Mouse (Mus musculus) embryonic facial prominence, embryonic 15.5 days (tissue): ENCODE measurements at regions not wholly inside any gene's neighbourhood (a gene's known extent, or its start where the extent isn't known, plus 50 kb on each side); places are given as distances from the start of the nearest gene placed in this dataset.
A peak's percentile ranks its signal among the peaks of the same experiment; 100 is the strongest.

ENCODE experiments used
- ATAC-seq: fragments of 200-750 bp; cut with Nextera tagmentation; 2 replicates; pipeline ENCODE4 v1.8.0; 2017; ENCODE audit warnings: low read depth, moderate TSS enrichment; ENCODE audit not compliant: insufficient number of reproducible peaks, low FRiP score, low TSS enrichment
- H3K27ac ChIP-seq: fragments of 300-500 bp; sonication (generic); replicated peaks from 2 replicates; pipeline ENCODE4 v1.5.1; 2015; ENCODE audit warnings: mild to moderate bottlenecking, inconsistent platforms
- H3K27me3 ChIP-seq: fragments of 300-500 bp; sonication (generic); 2 replicates; pipeline ENCODE4 v1.6.1; 2015; ENCODE audit warnings: inconsistent platforms
- H3K36me3 ChIP-seq: fragments of 300-500 bp; sonication (generic); 2 replicates; pipeline ENCODE4 v1.6.1; 2015; ENCODE audit warnings: mild to moderate bottlenecking, inconsistent platforms
- H3K4me1 ChIP-seq: fragments of 300-500 bp; sonication (generic); 2 replicates; pipeline ENCODE4 v1.6.1; 2015; ENCODE audit warnings: inconsistent platforms
- H3K4me2 ChIP-seq: fragments of 300-500 bp; sonication (generic); replicated peaks from 2 replicates; pipeline ENCODE4 v1.6.1; 2015; ENCODE audit warnings: mild to moderate bottlenecking, inconsistent platforms
- H3K4me3 ChIP-seq: fragments of 300-500 bp; sonication (generic); replicated peaks from 2 replicates; pipeline ENCODE4 v1.5.1; 2015; ENCODE audit warnings: mild to moderate bottlenecking, inconsistent platforms
- H3K9ac ChIP-seq: fragments of 300-500 bp; sonication (generic); 2 replicates; pipeline ENCODE4 v1.6.1; 2015; ENCODE audit warnings: inconsistent platforms
- H3K9me3 ChIP-seq: fragments of 300-500 bp; sonication (generic); replicated peaks from 2 replicates; pipeline ENCODE4 v1.6.1; 2016; ENCODE audit warnings: inconsistent platforms
- WGBS: fragments of 180-500 bp; shearing (Covaris S2); methylation state at CpG from one replicate; pipeline ENCODE4 v1.1.7; 2015; 5-methylcytosine and 5-hydroxymethylcytosine counted together

DNA sequence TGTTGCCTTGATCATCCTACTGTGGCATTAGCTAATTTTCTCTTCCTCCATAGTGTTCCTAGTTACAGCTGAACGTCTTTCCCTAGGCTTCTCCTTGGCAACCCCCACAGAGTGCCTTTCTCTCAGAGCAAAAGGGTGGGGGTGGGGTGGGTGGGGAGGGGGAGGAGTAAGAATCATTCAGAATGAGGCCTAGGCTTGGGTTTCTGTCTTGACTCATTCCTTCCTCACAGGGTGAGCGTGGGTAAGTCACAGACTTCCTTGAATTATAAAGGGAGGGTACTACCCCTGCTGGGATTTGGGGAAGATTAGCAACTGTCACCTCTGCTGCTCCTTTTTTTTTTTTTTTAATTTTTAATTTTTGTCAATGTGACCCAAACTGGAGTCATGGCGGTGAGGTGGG, 114.5 kb downstream of the Dhx35 start:
- ATAC-seq = no peak
- Histone ChIP-seq H3K9ac (no peak overlapping the region), H3K27me3 (peaks cover 14% of the 10 kb centered on the region), H3K4me2 (no peak overlapping the region), H3K36me3 (no peaks in the 10 kb centered on the region), H3K4me1 (no peaks in the 10 kb centered on the region), H3K4me3 (no peak overlapping the region), H3K9me3 (no peaks in the 10 kb centered on the region), H3K27ac (no peak overlapping the region)
- 54% methylated on average over 3 of the region's 3 CpGs for WGBS

DNA sequence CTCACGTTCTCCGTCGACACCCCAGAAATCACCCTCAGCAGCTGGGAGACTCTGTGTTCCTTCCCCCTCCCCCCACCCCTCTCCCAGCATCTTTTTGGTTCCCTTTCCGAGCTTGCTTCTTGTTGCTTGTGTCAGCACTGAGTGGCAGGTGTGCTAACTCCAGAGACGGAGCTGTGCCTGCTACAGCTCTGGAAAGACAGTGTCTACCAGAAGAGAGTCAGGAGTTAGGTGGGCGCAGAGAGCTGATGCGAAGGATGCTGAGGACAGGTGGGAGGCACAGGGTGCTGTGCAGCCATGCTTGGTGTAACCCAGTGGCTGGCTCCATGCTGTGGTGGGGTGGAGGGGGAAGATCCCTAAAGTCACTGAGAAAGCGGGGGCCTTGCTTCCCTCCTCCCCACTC, 115.7 kb downstream of the Dhx35 start:
- ATAC-seq = no peak
- H3K36me3 ChIP-seq = no peaks in the 10 kb centered on the region
- H3K4me3 ChIP-seq = no peak overlapping the region
- H3K27me3 ChIP-seq = peaks cover 14% of the 10 kb centered on the region
- no peak overlapping the region for H3K27ac ChIP-seq
- no peak overlapping the region for H3K4me2 ChIP-seq
- H3K4me1 ChIP-seq = no peaks in the 10 kb centered on the region
- no peaks in the 10 kb centered on the region for H3K9me3 ChIP-seq
- WGBS = 51% methylated on average over 8 of the region's 8 CpGs
- no peak overlapping the region for H3K9ac ChIP-seq

DNA sequence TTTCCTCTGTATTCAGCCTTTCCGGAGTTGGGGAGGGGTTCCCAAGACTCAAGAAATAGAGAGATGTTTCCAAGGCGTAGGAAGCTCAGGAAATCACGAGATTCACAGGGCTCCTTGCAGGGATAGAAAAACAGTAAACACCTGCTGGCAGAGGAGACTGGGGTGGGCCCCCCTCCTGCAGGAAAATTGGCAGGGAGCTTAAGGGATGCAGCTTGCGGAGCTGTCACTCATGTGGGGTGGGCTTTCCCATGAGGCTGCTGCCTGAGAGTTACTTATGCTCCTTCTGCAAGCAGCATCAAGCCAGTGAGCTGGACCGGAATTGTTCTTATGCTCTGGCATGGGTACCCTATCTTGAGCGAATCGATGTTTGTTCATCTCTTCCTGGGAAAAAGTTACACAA, 116.6 kb downstream of the Dhx35 start:
- Histone ChIP-seq H3K4me2 (no peak overlapping the region), H3K9ac (no peak overlapping the region), H3K4me3 (no peak overlapping the region), H3K4me1 (no peaks in the 10 kb centered on the region), H3K27ac (no peak overlapping the region), H3K9me3 (no peaks in the 10 kb centered on the region), H3K36me3 (no peaks in the 10 kb centered on the region), H3K27me3 (peaks cover 14% of the 10 kb centered on the region)
- WGBS = 43% methylated on average over 7 of the region's 7 CpGs
- ATAC-seq = no peak

DNA sequence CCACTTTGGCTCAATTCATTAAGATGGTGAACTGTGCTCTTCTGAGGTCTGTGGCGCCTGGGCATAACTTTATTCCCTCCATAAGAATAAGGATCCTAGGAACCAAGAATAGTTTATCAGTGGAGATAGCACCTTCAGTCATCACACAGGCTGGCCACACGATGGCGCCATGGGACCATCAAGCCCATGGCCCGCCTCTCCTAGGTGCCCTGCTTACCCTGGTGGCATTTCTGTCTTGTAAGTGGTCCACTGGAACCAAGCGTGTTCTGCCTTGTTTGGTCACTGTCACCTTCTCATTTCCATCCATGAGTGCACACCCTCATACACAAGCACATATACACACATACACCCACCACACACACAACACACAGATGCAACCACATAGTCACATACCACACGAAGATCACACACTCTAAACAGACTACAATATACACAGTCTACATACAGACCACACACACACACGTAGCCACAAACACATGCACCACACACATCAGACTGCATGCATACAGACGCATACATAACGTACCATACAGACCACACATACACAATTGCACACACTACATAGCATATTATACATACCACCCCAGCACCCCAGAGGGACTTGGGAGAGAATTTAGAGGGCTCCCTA, 118.1 kb downstream of the Dhx35 start:
- WGBS = 27% methylated on average over 9 of the region's 9 CpGs
- no peak overlapping the region for H3K9ac ChIP-seq
- no peak overlapping the region for H3K4me2 ChIP-seq
- ATAC-seq = 0 out of 2 replicates have a peak, but pooled peaks have one; percentile 47
- H3K4me3 ChIP-seq = no peak overlapping the region
- no peaks in the 10 kb centered on the region for H3K9me3 ChIP-seq
- H3K27me3 ChIP-seq = peaks cover 14% of the 10 kb centered on the region
- no peaks in the 10 kb centered on the region for H3K36me3 ChIP-seq
- no peak overlapping the region for H3K27ac ChIP-seq
- H3K4me1 ChIP-seq = no peaks in the 10 kb centered on the region

DNA sequence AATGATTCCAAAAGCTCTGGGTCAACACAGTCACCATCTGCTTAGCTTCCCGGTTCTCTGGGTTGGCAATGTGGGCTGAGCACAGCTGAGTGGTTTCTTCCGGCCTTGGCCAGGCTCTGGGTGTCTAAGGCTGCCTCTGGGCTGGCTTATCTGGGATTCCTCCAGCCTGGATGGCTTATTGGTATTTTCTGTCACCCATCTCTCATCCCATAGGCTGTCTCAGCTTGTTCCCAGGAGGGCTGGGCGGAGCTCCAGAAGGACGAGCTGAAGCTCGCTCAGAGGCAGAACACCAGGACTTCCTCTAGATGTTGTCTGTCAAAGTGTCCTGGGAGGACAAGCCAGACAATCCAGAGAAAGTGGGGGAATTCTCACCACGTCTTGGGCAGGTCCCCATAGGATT, 122.8 kb downstream of the Dhx35 start:
- ATAC-seq = no peak
- no peak overlapping the region for H3K4me2 ChIP-seq
- no peaks in the 10 kb centered on the region for H3K36me3 ChIP-seq
- H3K4me3 ChIP-seq = no peak overlapping the region
- no peaks in the 10 kb centered on the region; the same call in 1 of the 2 replicates for H3K27me3 ChIP-seq
- no peaks in the 10 kb centered on the region for H3K4me1 ChIP-seq
- WGBS = 52% methylated on average over 6 of the region's 6 CpGs
- H3K27ac ChIP-seq = no peak overlapping the region
- H3K9ac ChIP-seq = no peak overlapping the region
- H3K9me3 ChIP-seq = no peaks in the 10 kb centered on the region

DNA sequence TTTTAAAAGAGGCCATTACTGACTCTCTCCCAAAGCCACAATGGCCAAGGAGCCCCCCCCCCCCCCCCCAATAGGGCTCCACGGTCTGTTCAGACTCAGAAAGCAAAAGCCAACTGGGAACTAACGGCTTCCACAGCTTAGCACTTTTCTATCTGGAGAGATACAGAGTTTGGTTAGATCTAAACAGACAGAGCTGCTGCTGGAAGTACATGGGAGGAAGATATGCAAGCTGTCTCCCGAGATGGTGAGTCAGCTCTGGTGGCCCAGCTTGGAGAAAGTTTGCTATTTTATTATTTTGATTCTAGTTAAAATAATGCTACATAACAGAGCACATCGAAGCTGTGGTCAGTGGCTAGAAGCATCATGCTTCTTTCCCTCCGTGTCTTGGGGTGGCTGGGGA, 123.7 kb downstream of the Dhx35 start:
- 80% methylated on average over 5 of the region's 5 CpGs for WGBS

DNA sequence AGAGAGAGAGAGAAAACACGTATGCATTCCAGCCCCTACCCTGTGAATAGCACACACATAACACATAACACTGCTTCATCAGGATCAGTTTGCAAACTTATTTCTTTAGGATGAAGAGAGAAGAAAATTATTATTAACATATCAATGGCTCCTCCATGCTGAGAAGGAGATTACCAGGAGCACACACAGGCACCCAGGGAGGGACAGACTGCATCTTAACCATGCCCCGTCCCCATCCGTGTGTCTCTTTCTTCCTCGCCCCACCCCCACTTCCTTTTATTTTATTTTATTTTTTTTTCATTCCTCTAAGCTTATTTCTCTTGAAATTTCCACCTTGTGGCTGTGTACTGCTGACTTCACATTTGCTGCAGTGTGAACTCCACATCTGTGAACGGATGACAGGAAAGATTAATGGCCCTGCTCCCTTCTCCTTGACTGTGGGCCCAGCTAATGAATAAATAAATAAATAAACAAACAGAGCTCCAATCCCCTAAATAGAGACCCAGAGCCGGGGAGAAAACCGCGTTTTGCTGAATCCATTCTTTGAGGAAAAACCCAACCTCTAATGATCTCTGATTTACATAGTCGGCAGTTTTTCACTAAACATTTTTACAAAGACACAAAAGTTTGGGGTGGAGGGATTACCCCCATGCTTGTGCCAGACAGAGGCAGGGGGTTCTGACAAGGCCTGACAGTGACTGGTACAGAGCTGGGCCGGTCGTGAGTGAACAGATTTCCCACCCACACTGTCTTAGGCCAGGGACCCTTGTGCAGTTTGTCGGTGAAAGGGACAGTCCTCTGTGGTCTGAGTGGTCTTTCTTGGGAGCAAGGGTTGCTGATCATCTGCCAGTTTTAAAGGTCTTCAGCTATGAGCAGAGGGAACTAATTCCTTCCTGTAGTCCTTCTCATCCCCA, 127.0 kb downstream of the Dhx35 start:
- WGBS = 63% methylated on average over 12 of the region's 12 CpGs
- Histone ChIP-seq H3K4me3 (no peak overlapping the region), H3K9me3 (no peaks in the 10 kb centered on the region), H3K36me3 (no peaks in the 10 kb centered on the region), H3K9ac (no peak overlapping the region), H3K4me1 (no peaks in the 10 kb centered on the region), H3K4me2 (no peak overlapping the region), H3K27me3 (no peaks in the 10 kb centered on the region), H3K27ac (no peak overlapping the region)
- no peak for ATAC-seq

More for the DNA sequence above, 123.7 kb downstream of the Dhx35 start:
- no peak overlapping the region for H3K4me3 ChIP-seq
- no peaks in the 10 kb centered on the region for H3K27me3 ChIP-seq
- H3K4me2 ChIP-seq = no peak overlapping the region
- H3K9ac ChIP-seq = no peak overlapping the region
- no peaks in the 10 kb centered on the region for H3K4me1 ChIP-seq
- H3K9me3 ChIP-seq = no peaks in the 10 kb centered on the region
- ATAC-seq = no peak
- H3K36me3 ChIP-seq = no peaks in the 10 kb centered on the region
- H3K27ac ChIP-seq = no peak overlapping the region

DNA sequence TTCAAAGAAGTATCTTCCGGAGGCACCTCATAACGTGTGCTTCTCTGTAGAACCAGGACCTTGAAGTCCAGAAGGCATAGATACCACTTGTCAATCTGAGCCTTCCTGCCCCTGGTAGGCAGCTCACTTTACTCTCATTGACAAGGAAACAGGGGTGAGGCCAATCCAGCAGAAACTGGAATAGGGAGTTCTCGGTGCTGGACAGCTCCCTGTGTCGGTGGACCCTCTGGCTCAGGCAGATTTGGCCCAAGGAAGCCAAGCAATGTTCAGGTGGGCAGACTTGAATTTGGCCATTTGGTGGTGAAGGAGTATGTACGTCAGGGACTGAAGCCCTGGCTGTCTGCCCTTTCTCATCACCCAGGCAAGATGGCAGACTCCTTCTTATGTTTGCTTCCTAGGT, 128.2 kb downstream of the Dhx35 start:
- H3K9ac ChIP-seq = no peak overlapping the region
- H3K27me3 ChIP-seq = no peaks in the 10 kb centered on the region
- H3K4me2 ChIP-seq = no peak overlapping the region
- no peak overlapping the region for H3K4me3 ChIP-seq
- ATAC-seq = no peak
- H3K36me3 ChIP-seq = no peaks in the 10 kb centered on the region
- H3K27ac ChIP-seq = no peak overlapping the region
- H3K9me3 ChIP-seq = no peaks in the 10 kb centered on the region
- no peaks in the 10 kb centered on the region for H3K4me1 ChIP-seq
- 42% methylated on average over 5 of the region's 5 CpGs for WGBS

DNA sequence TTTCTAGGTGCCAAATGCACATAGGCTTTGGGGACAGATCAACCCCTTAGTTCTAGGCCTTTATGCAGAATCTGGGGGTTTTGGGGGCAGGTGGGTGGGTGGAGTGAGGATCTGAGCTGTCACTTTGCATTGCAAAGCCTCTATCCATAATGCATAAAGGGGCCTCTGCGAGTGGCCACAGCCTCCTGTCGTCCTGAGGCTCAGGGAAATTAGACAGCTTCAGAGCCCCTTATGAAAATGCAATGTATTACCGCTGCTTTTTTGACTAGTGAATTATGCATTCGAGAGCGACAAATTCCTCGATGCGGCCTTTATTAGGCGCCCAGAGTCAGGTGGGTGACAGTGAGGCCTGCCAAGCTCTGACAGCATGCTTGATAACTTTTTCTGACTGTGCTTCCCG, 134.9 kb downstream of the Dhx35 start:
- 83% methylated on average over 9 of the region's 9 CpGs for WGBS
- Histone ChIP-seq H3K4me2 (no peak overlapping the region), H3K9ac (no peak overlapping the region), H3K27ac (no peak overlapping the region), H3K36me3 (no peaks in the 10 kb centered on the region), H3K9me3 (no peaks in the 10 kb centered on the region), H3K4me1 (no peaks in the 10 kb centered on the region), H3K27me3 (no peaks in the 10 kb centered on the region), H3K4me3 (no peak overlapping the region)
- no peak for ATAC-seq

DNA sequence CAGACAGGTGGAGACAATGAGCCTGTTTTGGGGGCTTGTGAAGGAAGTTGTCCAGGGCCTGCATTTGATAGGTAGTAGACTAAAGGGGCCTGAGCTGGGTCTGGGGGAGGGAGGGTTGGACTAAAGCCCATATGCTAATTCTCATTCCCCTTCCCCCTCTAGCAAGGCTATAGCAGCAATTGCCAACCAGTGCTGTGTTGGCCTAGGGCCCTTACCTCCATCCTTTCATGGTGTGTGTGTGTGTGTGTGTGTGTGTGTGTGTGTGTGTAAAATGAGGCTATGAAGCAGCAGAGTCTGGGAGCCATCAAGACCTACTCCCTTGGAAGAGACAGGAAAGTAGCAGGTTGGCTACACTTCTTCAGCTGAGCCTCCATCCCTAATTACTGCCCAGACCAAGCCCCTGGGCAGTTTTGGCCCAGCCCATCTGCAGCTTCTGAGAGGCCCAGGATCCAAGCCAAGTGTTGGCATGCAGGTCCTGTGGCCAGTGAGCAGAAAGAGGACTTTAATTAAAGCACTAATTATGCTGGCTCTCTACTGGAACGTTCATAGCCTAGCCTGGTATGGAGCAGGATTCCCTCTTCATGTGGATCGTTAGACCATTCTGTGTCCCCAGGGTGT, 143.4 kb downstream of the Dhx35 start:
- no peaks in the 10 kb centered on the region for H3K9me3 ChIP-seq
- no peak for ATAC-seq
- 75% methylated on average over 2 of the region's 2 CpGs for WGBS
- H3K36me3 ChIP-seq = no peaks in the 10 kb centered on the region
- H3K4me2 ChIP-seq = no peak overlapping the region
- H3K9ac ChIP-seq = no peak overlapping the region
- no peaks in the 10 kb centered on the region for H3K4me1 ChIP-seq
- H3K4me3 ChIP-seq = no peak overlapping the region
- H3K27ac ChIP-seq = no peak overlapping the region
- no peaks in the 10 kb centered on the region for H3K27me3 ChIP-seq

DNA sequence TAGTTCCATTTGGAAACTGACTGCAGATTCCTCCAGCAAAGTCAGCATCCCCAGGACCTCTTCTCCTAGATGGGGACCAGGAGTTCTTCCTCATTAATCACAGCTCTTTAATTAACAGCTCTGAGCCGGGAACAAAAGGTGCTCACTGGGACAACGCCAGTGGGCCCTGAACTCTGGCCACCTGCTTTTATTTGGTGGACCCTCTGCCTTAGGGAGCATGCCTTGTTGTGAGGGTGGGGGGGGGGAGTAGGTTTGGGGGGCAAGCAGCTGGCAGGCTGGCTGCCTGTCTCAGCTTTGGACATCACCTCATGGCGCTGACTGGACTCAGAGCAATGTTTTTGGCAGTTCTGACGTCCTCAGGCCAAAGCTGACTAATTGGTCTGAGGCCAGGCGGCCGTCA, 154.8 kb downstream of the Dhx35 start:
- H3K27ac ChIP-seq = no peak overlapping the region
- H3K4me2 ChIP-seq = no peak overlapping the region
- no peaks in the 10 kb centered on the region for H3K36me3 ChIP-seq
- no peaks in the 10 kb centered on the region for H3K9me3 ChIP-seq
- H3K27me3 ChIP-seq = no peaks in the 10 kb centered on the region
- no peak overlapping the region for H3K4me3 ChIP-seq
- no peak overlapping the region for H3K9ac ChIP-seq
- ATAC-seq = no peak
- H3K4me1 ChIP-seq = no peaks in the 10 kb centered on the region
- WGBS = 36% methylated on average over 6 of the region's 6 CpGs
